Mouse (Mus musculus) gastrocnemius, postnatal 10 days (tissue): ENCODE measurements at regions not wholly inside any gene's neighbourhood (a gene's known extent, or its start where the extent isn't known, plus 50 kb on each side); places are given as distances from the start of the nearest gene placed in this dataset.

ENCODE experiments used
- DNase-seq: peaks from one replicate; pipeline ENCODE4 v3.0.0; 2021; ENCODE audit warnings: mixed read lengths

DNA sequence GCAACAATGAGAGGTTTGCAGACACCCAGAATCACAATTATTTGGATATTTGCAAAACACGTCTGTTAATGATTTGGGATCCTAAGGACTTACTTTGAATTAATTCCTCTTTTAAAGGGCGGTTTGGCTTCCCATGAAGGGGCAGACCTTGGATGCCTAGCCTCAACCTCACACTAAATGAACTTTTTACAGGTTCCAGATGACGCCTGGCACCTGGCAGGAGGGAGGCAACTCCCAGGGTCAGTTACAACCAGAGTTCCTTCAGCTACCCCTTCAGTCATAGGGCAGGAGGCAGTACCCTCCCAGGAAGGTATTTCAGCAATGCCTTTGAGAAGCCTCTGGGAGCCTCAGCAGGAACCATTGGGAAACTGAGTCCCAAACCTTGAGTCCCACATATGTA lies 57.9 kb upstream of the Stx18 start:
- DNase-seq, result no peak

- no peak for DNase-seq
Measured at GRCm38 (mm10) chr5:37976943-37977434, 61.6 kb upstream of the Stx18 start.

- DNase-seq, result no peak
Measured at GRCm38 (mm10) chr5:37972980-37973545, 65.5 kb upstream of the Stx18 start.

GRCm38 (mm10) chr5:37971724-37972123 lies 66.8 kb upstream of the Stx18 start:
- no peak for DNase-seq

- no peak for DNase-seq
Measured at GRCm38 (mm10) chr5:37968596-37968995, 69.9 kb upstream of the Stx18 start.

DNA sequence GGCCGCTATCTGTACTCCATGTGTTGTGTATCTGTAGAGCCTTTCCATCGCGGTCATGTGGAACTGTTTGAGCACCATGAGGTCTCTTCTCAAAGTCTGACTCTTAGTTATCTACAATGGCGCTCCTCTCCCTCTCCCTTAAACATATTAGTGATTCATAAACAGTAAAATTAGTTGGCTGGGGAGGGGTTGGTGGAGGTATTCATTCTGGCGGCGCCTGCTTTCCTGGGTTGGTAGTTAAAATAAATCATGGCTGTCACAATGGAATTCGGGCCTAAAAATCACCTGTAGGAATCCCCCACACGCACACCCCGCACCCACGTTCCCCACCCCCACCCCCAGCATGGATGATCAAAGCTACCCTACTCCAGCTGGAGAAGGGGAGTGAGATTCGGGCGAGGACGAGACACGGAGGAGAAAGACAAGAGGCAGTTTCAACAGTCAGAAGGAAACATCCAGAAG lies 70.6 kb upstream of the Stx18 start:
- no peak for DNase-seq

DNA sequence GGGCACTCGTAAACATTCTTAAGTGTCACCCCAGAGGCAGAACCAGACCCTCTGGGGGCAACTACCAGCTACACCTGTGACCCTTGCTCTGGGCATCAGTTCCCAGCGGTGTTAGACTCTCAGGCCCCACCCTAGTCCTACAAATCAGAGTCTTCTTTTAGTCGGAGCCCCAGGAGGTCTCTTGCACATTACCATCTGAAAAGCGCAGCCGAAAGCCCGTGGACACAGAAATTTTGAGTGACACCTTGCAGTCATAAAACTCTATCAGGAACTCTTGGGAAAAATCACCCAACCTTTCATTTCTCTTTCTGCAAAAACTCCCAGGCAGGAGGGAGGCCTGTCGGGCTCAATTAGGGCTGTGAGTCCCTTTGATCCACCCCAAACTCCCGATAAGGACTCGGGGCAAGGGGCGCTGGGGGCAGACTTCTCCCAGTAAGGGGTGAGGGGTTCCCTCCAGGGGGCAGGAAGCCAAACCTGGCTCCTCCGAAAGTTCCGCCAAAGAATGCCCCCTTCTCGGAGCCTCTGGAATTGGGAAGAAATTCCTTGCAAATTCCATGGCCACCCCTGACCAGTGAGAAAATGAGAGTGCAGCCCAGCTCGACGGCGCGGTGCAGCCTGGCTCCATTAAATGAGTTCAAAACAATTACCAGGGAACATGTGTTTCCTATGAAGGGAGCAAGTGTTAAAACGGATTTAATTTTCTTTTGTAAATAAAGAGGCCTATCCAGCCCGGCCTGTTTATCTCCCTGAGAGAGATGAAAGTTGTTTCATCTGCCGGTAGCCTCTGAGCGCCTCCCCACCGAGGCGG lies 71.2 kb upstream of the Stx18 start:
- DNase-seq, result no peak

DNA sequence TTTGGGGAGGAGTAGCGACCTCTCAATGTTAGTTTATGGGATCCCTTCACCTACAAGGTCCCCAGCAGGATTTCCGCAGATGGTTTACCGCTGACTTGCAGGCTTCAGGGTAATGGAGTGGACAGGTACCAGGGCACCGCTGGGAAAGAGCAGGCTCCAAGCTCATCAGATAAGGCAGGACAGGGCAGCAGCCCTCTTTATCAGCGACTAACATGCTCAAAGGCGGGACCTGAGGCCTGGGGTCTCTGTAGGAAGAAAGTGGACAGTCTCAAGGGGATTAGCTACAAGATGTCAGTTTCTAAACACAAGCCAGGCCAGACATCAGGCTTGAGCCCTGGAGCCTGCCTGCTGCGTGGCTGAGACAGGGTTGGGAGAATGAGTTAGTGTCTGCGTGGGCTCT lies 74.9 kb upstream of the Stx18 start:
- no peak for DNase-seq

- no peak for DNase-seq
Measured at GRCm38 (mm10) chr5:37962513-37962912, 76.0 kb upstream of the Stx18 start.

DNA sequence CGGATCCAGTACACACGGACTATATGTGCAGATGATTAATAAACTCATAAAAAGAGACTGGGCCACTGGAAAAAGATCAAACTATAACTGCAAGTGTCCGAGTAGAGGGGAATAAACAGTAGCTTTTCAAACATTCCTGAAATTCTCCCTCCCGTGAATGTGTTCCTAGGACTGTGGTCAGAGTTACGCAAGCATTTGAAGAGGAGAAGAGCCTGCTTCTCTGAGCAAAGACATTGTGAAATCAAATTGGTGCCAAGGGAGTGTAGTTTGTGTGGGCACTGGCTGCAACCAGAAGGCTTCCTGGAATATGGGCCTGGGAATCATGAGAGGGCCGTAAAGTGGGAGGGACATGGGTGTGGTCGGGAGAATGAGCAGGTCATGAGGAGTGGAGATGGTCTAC lies 78.3 kb upstream of the Stx18 start:
- no peak for DNase-seq

DNA sequence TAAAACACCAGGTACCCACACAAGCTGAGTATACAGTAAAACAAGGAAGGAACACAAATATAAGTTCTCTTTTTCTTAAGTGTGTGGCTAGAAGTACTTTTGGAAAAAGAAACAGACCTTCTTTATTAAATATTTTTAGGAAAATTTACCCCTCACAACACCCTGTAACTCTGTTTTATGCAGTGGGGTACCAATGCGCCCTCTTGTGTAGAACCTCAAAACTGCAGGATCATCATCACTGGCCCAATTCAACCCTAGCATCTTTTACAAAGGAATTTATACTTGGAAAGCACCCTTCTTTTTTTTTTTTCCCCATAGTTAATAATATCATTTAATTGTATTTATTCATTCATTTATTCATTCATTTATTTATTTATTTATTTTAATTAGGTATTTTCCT lies 86.4 kb upstream of the Stx18 start:
- DNase-seq, result no peak

- DNase-seq, result no peak
Measured at GRCm38 (mm10) chr5:37932760-37933122, 105.8 kb upstream of the Stx18 start.

GRCm38 (mm10) chr5:37932086-37932759 lies 106.3 kb upstream of the Stx18 start:
- no peak for DNase-seq

DNA sequence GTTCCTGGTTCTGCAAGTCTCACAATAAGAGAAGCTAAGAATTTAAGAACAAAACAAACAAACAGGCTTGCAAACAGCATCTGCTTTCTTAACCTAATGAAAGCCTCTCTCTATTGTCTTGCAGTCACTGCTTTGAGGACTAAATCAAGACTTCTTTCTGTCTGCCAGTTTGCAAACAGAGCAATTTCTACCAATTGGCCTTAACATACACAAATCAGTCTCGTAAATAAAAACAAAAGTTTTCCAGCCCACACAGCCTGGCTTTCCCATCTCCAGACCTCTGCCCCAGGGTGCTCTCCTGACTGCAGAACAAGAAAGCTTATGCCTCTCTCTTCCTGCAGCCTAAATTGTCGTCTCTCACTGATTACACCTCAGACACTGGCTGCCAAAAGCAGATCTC lies 96.1 kb upstream of the Msx1 start:
- DNase-seq, result no peak

DNA sequence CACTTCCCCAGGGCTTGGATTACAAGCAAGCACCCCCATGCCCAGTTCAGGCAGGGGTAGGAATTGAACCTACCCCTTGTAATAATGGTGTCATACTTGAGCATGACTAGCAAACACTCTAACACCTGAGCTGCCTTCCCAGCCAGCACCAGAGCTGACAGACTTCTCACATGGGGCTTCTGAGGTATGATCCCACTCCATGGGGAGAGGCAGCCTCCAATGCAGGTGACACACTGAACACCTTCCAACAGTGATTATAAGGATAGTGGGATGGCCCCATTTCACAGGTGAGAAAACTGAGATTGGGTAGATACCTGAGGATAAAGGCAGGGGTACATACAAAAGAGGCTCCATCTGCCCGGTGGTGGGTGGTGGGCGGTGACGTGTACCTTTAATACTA lies 94.7 kb upstream of the Msx1 start:
- DNase-seq, result no peak

GRCm38 (mm10) chr5:37918001-37918707 lies 93.8 kb upstream of the Msx1 start:
- DNase-seq, result no peak

- no peak for DNase-seq
Measured at GRCm38 (mm10) chr5:37917161-37917560, 92.8 kb upstream of the Msx1 start.

DNA sequence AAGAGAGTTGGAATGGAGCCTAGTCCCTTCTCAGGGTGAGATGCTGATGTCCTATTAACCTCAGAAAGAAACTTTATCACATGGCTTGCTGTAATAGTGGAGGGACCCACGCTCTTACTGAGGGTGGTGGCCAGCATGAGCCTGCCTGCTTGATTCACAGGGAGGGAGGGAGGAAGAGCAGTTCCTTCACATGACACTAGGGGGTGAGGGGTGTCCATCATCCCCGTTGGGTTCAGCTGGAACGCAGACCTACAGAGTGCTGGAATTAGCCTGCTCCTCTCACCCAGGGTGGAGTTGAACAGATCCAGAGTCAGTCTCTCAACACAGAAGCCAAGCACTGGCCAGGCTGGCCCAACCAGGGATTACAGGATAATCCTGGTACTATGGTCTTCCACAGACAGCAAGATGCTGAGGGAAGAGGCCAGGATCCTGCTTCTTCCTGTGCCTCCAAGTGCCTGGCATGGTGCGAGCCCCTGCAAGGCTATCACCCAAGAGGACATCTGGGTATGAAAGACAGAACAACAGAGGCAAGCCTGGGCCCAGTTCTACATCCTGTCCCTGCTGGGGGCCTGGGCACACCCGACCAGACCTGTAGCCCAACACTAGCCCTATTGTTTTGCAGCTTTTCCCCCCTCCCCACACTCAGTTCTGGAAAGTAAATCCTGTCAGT lies 80.4 kb upstream of the Msx1 start:
- no peak for DNase-seq

- DNase-seq, result no peak
Measured at GRCm38 (mm10) chr5:37903861-37904260, 79.5 kb upstream of the Msx1 start.

DNA sequence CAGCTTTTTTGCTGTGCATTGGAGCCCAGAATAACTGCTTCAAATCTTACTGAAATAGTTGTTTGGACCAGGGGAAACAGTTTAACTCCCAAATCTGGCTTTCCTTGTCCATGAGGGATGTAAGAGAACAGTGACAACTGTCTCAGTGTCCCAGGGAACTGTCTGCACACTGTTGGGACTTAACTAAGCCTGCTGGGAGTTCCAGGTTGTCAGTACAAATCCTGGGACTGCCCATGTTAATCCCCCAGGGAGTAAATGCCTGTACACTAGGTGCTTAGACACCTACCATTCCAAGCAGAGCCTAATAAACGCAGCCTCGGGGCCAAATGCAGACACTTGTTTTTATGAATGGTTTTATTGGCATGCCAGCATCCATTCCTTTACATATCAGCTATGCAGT lies 78.4 kb upstream of the Msx1 start:
- DNase-seq, result no peak

DNA sequence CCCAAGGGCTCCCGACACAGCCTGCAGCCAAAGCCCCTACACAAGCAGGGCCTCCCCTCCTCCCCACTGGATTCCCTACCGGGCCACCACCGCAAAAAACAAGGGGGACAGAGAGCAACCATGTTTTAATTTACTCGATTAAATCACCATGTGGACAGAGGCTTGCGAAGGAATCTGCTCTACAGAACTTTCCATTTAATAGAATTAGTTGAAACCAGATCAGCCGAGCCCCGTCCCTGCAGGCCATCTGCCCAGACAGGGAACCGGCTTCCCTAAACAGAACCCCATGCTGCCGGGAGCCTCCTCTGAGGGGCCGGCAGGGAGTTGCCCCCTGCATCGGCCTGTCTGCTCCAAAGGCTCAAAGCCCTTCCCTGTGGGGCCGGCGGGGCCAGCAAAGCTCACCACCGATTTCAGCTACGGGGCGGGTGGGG lies 77.5 kb upstream of the Msx1 start:
- peak; percentile 12 for DNase-seq

DNA sequence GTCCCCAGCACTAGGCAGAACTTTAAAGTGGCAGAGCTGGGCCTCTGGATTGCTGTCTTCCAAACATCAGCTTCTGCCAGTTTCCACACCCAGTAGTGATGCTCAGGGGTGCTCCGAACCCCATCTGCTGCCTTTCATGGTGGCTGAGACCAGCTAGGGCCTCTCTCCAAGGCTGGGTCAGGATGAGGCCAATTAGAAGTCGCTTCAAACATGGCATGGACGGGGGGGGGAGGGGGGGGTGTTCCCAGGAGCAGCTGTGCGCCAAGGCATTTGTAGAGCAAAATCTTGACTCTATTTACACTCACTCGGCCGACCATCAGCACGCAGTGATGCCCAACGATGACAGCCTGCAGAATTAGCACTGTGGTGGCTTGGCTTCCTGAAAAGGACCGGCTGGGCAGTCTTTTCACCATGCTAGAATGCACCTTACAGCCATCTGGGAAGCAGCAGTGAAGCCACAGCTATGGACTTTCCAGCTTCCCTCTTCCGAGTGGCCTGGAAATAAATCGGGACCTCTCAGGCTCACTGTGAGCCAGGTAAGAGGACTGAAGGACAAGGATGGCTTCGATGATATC lies 73.7 kb upstream of the Msx1 start:
- DNase-seq, result no peak
